8 mouse cellular contexts compared by ENCODE assay signal in genomic region chr8:105518436-105519313, GRCm38 (mm10). TPM values are rescaled to one million over a fixed set of nuclear protein-coding genes. Genes with fewer than 3 reads are reported as not detected.
A peak's percentile ranks its signal among the peaks of the same experiment; 100 is the strongest.
DNase-seq lines count a peak whose midpoint lies in the region; ATAC-seq lines count a peak whose summit lies in the region.

Hsd11b2 (plus strand) TSS chr8:105518755.

- peak within 1 kb of the TSS; percentile 65 for H3K4me3 ChIP-seq in forebrain, embryonic 12.5 days (replicated peaks)
- peak within 1 kb of the TSS; percentile 49 for H3K4me3 ChIP-seq in hindbrain, embryonic 14.5 days (replicated peaks; ENCODE audit: low read length)

- H3K4me1 ChIP-seq in forebrain, embryonic 12.5 days = peaks cover 54% of the 10 kb centered on the region
- peaks cover 34% of the 10 kb centered on the region for H3K4me1 ChIP-seq in hindbrain, embryonic 14.5 days (replicated peaks; ENCODE audit: control insufficient read depth, insufficient read depth, low read length)

- DNase-seq in cerebellum, adult 18-20 months = peak; percentile 46 to 47
- no peak for DNase-seq in cerebellum, adult 9-10 months
- DNase-seq in adrenal gland, postnatal 10 days = peak; percentile 60
- DNase-seq in hindbrain, embryonic 14.5 days (ENCODE audit: low spot score) = peak; percentile 46
- peak; percentile 74 for DNase-seq in left cerebral cortex, postnatal 4 days
- DNase-seq in spleen, adult 12 weeks (ENCODE audit: low spot score) = peak; percentile 40

- peaks cover 14% of the 10 kb centered on the region for H3K36me3 ChIP-seq in forebrain, embryonic 12.5 days (replicated peaks)
- peaks cover 15% of the 10 kb centered on the region for H3K36me3 ChIP-seq in hindbrain, embryonic 14.5 days (replicated peaks; ENCODE audit: control insufficient read depth, insufficient read depth)

- H3K27me3 ChIP-seq in forebrain, embryonic 12.5 days = peaks cover 47% of the 10 kb centered on the region
- H3K27me3 ChIP-seq in hindbrain, embryonic 14.5 days (ENCODE audit: control insufficient read depth, insufficient read depth, low read length) = no peaks in the 10 kb centered on the region

- peak within 1 kb of the TSS; percentile 95 for H3K4me2 ChIP-seq in forebrain, embryonic 12.5 days
- peak within 1 kb of the TSS; percentile 87 for H3K4me2 ChIP-seq in hindbrain, embryonic 14.5 days (replicated peaks)

- intact Hi-C loops in left cerebral cortex, postnatal 4 days (cut with DNase I) = no loop called here

- peak within 1 kb of the TSS; percentile 67 for H3K27ac ChIP-seq in forebrain, embryonic 12.5 days
- H3K27ac ChIP-seq in hindbrain, embryonic 14.5 days = peak within 1 kb of the TSS; percentile 44; the same call in 1 of the 2 replicates

- H3K9ac ChIP-seq in forebrain, embryonic 12.5 days = peak within 1 kb of the TSS; percentile 71
- H3K9ac ChIP-seq in hindbrain, embryonic 14.5 days = peak within 1 kb of the TSS; percentile 60

- peak; percentile 65 for ATAC-seq in forebrain, embryonic 12.5 days (ENCODE audit: low FRiP score)
- peak; percentile 55 for ATAC-seq in hindbrain, embryonic 14.5 days (ENCODE audit: low FRiP score)
- peak; percentile 32 for ATAC-seq in megakaryocyte-erythroid progenitor cell, adult 5-6 weeks (replicated peaks; ENCODE audit: low FRiP score, low TSS enrichment, poor library complexity, severe bottlenecking)

- 1% methylated on average over 67 of the region's 68 CpGs for WGBS in forebrain, embryonic 12.5 days
- under 1% methylated on average over 65 of the region's 68 CpGs for WGBS in hindbrain, embryonic 14.5 days

- no peaks in the 10 kb centered on the region for H3K9me3 ChIP-seq in forebrain, embryonic 12.5 days
- no peaks in the 10 kb centered on the region for H3K9me3 ChIP-seq in hindbrain, embryonic 14.5 days (ENCODE audit: control insufficient read depth, low read length)

RNA-seq across cellular contexts. Expression of gene Hsd11b2, which starts in this region (rescaled TPM):
- 1 to 10 TPM; 1.9 to 2.5 TPM for total RNA-seq in adrenal gland, postnatal 10 days (2021)
- 10.9 and 12.0 TPM in 2 replicates for polyA plus RNA-seq in forebrain, embryonic 12.5 days (2016; fragmentation: Nextera tagmentation; extraction: Ambion mirVana)
- 6.1 and 7.0 TPM in 2 replicates for polyA plus RNA-seq in hindbrain, embryonic 14.5 days (2014; fragmentation: Nextera tagmentation; extraction: Ambion mirVana)
- total RNA-seq in left cerebral cortex, postnatal 4 days (2021) = not detected
- 0.20 TPM in 1 of 2 replicates, not detected in the other for total RNA-seq in megakaryocyte-erythroid progenitor cell, adult 5-6 weeks (2014; fragmentation: Nextera tagmentation)
- 0.19 TPM in 1 of 2 replicates, not detected in the other for total RNA-seq in megakaryocyte-erythroid progenitor cell, adult 5-6 weeks (2017)

Comparison
In these comparisons a context has a peak if more than half of its experiments do, and no peak if none do; other contexts are left out.
1. Peak in DNase-seq in left cerebral cortex, postnatal 4 days; RNA of the gene not detected or under 1 TPM.
2. Peak in ATAC-seq in megakaryocyte-erythroid progenitor cell, adult 5-6 weeks; RNA of the gene not detected or under 1 TPM.